Mouse (Mus musculus) CH12.LX (cell line): ENCODE measurements around the gene Foxo6.

Experiments
- BHLHE40 ChIP-seq: IDR thresholded peaks from 2 replicates; pipeline ENCODE4 v1.6.1; 2011; ENCODE audit warnings: mild to moderate bottlenecking, low read depth, low read length, improper control_type of control experiment
- CTCF ChIP-seq, 2 experiments: IDR thresholded peaks in 1 of 2; conservative IDR thresholded peaks in 1 of 2; 2 replicates each; pipeline ENCODE4 v1.5.1; 2011 to 2012; ENCODE audit warnings: low read depth in 2 of 2, low read length in 2 of 2, improper control_type of control experiment in 1 of 2, inconsistent platforms in 1 of 2, mild to moderate bottlenecking in 1 of 2, moderate library complexity in 1 of 2
- HCFC1 ChIP-seq: IDR thresholded peaks from 2 replicates; pipeline ENCODE4 v1.6.1; 2012; ENCODE audit warnings: low read depth, mild to moderate bottlenecking, inconsistent platforms, low read length, improper control_type of control experiment
- JUND ChIP-seq: conservative IDR thresholded peaks from 2 replicates; pipeline ENCODE4 v1.6.1; 2011; ENCODE audit warnings: low read depth, low read length, improper control_type of control experiment
- KAT2A ChIP-seq: IDR thresholded peaks from 2 replicates; pipeline ENCODE4 v1.6.1; 2012; ENCODE audit warnings: low read length, improper control_type of control experiment, inconsistent platforms; ENCODE audit not compliant: insufficient replicate concordance
- MAZ ChIP-seq: IDR thresholded peaks from 2 replicates; pipeline ENCODE4 v1.6.1; 2012; ENCODE audit warnings: low read depth, mild to moderate bottlenecking, inconsistent platforms, low read length, improper control_type of control experiment, moderate library complexity
- POLR2A ChIP-seq: IDR thresholded peaks from 2 replicates; pipeline ENCODE4 v1.6.1; 2011; ENCODE audit warnings: low read depth, mild to moderate bottlenecking, improper control_type of control experiment, low read length
- RAD21 ChIP-seq: IDR thresholded peaks from 2 replicates; pipeline ENCODE4 v1.6.1; 2011; ENCODE audit warnings: low read depth, mild to moderate bottlenecking, low read length, improper control_type of control experiment, moderate library complexity
- TBP ChIP-seq: conservative IDR thresholded peaks from 2 replicates; pipeline ENCODE4 v1.6.1; 2011; ENCODE audit warnings: low read depth, low read length, improper control_type of control experiment

GRCm38 (mm10) chr4:120221708-120222107, 65.4 kb downstream of the Foxo6 start:
- TF ChIP-seq POLR2A = no peak
- TF ChIP-seq CTCF (conservative IDR thresholded peaks at IDR 0.05 in 1 of 2, IDR thresholded peaks at IDR 0.05 in 1 of 2; ENCODE audit: low read depth in 2 of 2, low read length in 2 of 2) = no peak
- TF ChIP-seq KAT2A = no peak
- no peak for TF ChIP-seq TBP
- TF ChIP-seq MAZ = no peak
- no peak for TF ChIP-seq RAD21
- no peak for TF ChIP-seq JUND
- no peak for TF ChIP-seq HCFC1
- TF ChIP-seq BHLHE40 = no peak
